Mouse (Mus musculus): ENCODE data around the gene Ccnc.
A peak's percentile ranks its signal among the peaks of the same experiment; 100 is the strongest.

The Ccnc gene

GRCm38 (mm10) chr4:21727615-21728165 is at the start of gene Ccnc:
Gene Ccnc, plus strand, starts transcription at chr4:21727701.
- DNase-seq (ENCODE audit: low read depth, low spot score) = peak; percentile 98

GRCm38 (mm10) chr4:21678101-21678974 is 49.2 kb upstream of the Ccnc start:
- no peak for DNase-seq (ENCODE audit: low read depth, low spot score)

GRCm38 (mm10) chr4:21678975-21679623 is 48.4 kb upstream of the Ccnc start:
- no peak for DNase-seq (ENCODE audit: low read depth, low spot score)

GRCm38 (mm10) chr4:21679624-21680480 is 47.6 kb upstream of the Ccnc start:
- DNase-seq (ENCODE audit: low read depth, low spot score) = no peak

- no peak for DNase-seq (ENCODE audit: low read depth, low spot score)
These were observed 46.5 kb upstream of the Ccnc start for GRCm38 (mm10) chr4:21680971-21681370.

GRCm38 (mm10) chr4:21682421-21683150 is 44.9 kb upstream of the Ccnc start:
- no peak for DNase-seq (ENCODE audit: low read depth, low spot score)

- no peak for DNase-seq (ENCODE audit: low read depth, low spot score)
These were observed 43.0 kb upstream of the Ccnc start for GRCm38 (mm10) chr4:21684341-21684970.

GRCm38 (mm10) chr4:21685595-21686091 is 41.9 kb upstream of the Ccnc start, which contains the start of gene Prdm13:
Gene Prdm13, minus strand, starts transcription at chr4:21685963.
- DNase-seq (ENCODE audit: low read depth, low spot score) = no peak

- no peak for DNase-seq (ENCODE audit: low read depth, low spot score)
These were observed 41.1 kb upstream of the Ccnc start for GRCm38 (mm10) chr4:21686416-21686815.

- no peak for DNase-seq (ENCODE audit: low read depth, low spot score)
These were observed 40.6 kb upstream of the Ccnc start for GRCm38 (mm10) chr4:21686934-21687333.

GRCm38 (mm10) chr4:21687783-21688702 is 39.5 kb upstream of the Ccnc start:
- DNase-seq (ENCODE audit: low read depth, low spot score) = no peak

- no peak for DNase-seq (ENCODE audit: low read depth, low spot score)
These were observed 38.7 kb upstream of the Ccnc start for GRCm38 (mm10) chr4:21688703-21689200.

- DNase-seq (ENCODE audit: low read depth, low spot score) = no peak
These were observed 38.0 kb upstream of the Ccnc start for GRCm38 (mm10) chr4:21689492-21689941.

GRCm38 (mm10) chr4:21690221-21690620 is 37.3 kb upstream of the Ccnc start:
- DNase-seq (ENCODE audit: low read depth, low spot score) = no peak

- DNase-seq (ENCODE audit: low read depth, low spot score) = peak; percentile 54
These were observed 31.8 kb upstream of the Ccnc start for GRCm38 (mm10) chr4:21695638-21696254.

- no peak for DNase-seq (ENCODE audit: low read depth, low spot score)
These were observed 22.5 kb upstream of the Ccnc start for GRCm38 (mm10) chr4:21705046-21705445.

GRCm38 (mm10) chr4:21712147-21712546 is 15.4 kb upstream of the Ccnc start:
- peak; percentile 45 for DNase-seq (ENCODE audit: low read depth, low spot score)

GRCm38 (mm10) chr4:21722752-21723334 is 4.7 kb upstream of the Ccnc start:
- DNase-seq (ENCODE audit: low read depth, low spot score) = no peak
